Mouse (Mus musculus): ENCODE data around the gene Apc2.

Gene Apc2

GRCm38 (mm10) chr10:80302082-80302355 is 6.2 kb downstream of the Apc2 start:
- Histone ChIP-seq H3K4me1 (replicated peaks; ENCODE audit: low read depth, low read length) (peaks cover 67% of the 10 kb centered on the region), H3K36me3 (ENCODE audit: insufficient read depth, low read length) (no peaks in the 10 kb centered on the region), H3K27me3 (ENCODE audit: insufficient read depth, low read length) (peaks cover 82% of the 10 kb centered on the region), H3K9me3 (ENCODE audit: low read length) (no peaks in the 10 kb centered on the region), H3K4me3 (replicated peaks; ENCODE audit: low read length) (no peak overlapping the region)
- no peak for TF ChIP-seq POU5F1 (IDR thresholded peaks at IDR 0.05; ENCODE audit: borderline replicate concordance, low read length)
- no peak for TF ChIP-seq NANOG (IDR thresholded peaks at IDR 0.05; ENCODE audit: borderline replicate concordance, low read length)
- no peak for TF ChIP-seq CTCF (conservative IDR thresholded peaks at IDR 0.05; ENCODE audit: low read length)

GRCm38 (mm10) chr10:80302471-80302881 is 6.7 kb downstream of the Apc2 start:
- H3K4me3 ChIP-seq (replicated peaks; ENCODE audit: low read length) = no peak overlapping the region
- no peaks in the 10 kb centered on the region for H3K36me3 ChIP-seq (ENCODE audit: insufficient read depth, low read length)
- peaks cover 63% of the 10 kb centered on the region for H3K4me1 ChIP-seq (replicated peaks; ENCODE audit: low read depth, low read length)
- peaks cover 82% of the 10 kb centered on the region for H3K27me3 ChIP-seq (ENCODE audit: insufficient read depth, low read length)
- TF ChIP-seq NANOG (IDR thresholded peaks at IDR 0.05; ENCODE audit: borderline replicate concordance, low read length) = no peak
- no peak for TF ChIP-seq POU5F1 (IDR thresholded peaks at IDR 0.05; ENCODE audit: borderline replicate concordance, low read length)
- no peak for TF ChIP-seq CTCF (conservative IDR thresholded peaks at IDR 0.05; ENCODE audit: low read length)
- no peaks in the 10 kb centered on the region for H3K9me3 ChIP-seq (ENCODE audit: low read length)

- no peaks in the 10 kb centered on the region for H3K9me3 ChIP-seq (ENCODE audit: low read length)
- H3K4me3 ChIP-seq (replicated peaks; ENCODE audit: low read length) = peak overlapping the region; percentile 86
- TF ChIP-seq NANOG (IDR thresholded peaks at IDR 0.05; ENCODE audit: borderline replicate concordance, low read length) (no peak), CTCF (conservative IDR thresholded peaks at IDR 0.05; ENCODE audit: low read length) (no peak), POU5F1 (IDR thresholded peaks at IDR 0.05; ENCODE audit: borderline replicate concordance, low read length) (no peak)
- peaks cover 49% of the 10 kb centered on the region for H3K4me1 ChIP-seq (replicated peaks; ENCODE audit: low read depth, low read length)
- H3K36me3 ChIP-seq (ENCODE audit: insufficient read depth, low read length) = no peaks in the 10 kb centered on the region
- peaks cover 76% of the 10 kb centered on the region for H3K27me3 ChIP-seq (ENCODE audit: insufficient read depth, low read length)
Observed at GRCm38 (mm10) chr10:80304458-80304857, 8.7 kb downstream of the Apc2 start.

- TF ChIP-seq POU5F1 (IDR thresholded peaks at IDR 0.05; ENCODE audit: borderline replicate concordance, low read length) (no peak), NANOG (IDR thresholded peaks at IDR 0.05; ENCODE audit: borderline replicate concordance, low read length) (no peak), CTCF (conservative IDR thresholded peaks at IDR 0.05; ENCODE audit: low read length) (no peak)
- Histone ChIP-seq H3K4me1 (replicated peaks; ENCODE audit: low read depth, low read length) (peaks cover 45% of the 10 kb centered on the region), H3K9me3 (ENCODE audit: low read length) (no peaks in the 10 kb centered on the region), H3K27me3 (ENCODE audit: insufficient read depth, low read length) (peaks cover 74% of the 10 kb centered on the region), H3K4me3 (replicated peaks; ENCODE audit: low read length) (peak overlapping the region; percentile 86), H3K36me3 (ENCODE audit: insufficient read depth, low read length) (no peaks in the 10 kb centered on the region)
Observed at GRCm38 (mm10) chr10:80304862-80305261, 9.1 kb downstream of the Apc2 start.

- peak overlapping the region; percentile 77 for H3K4me3 ChIP-seq (replicated peaks; ENCODE audit: low read length)
- H3K27me3 ChIP-seq (ENCODE audit: insufficient read depth, low read length) = peaks cover 91% of the 10 kb centered on the region
- no peaks in the 10 kb centered on the region for H3K9me3 ChIP-seq (ENCODE audit: low read length)
- TF ChIP-seq POU5F1 (IDR thresholded peaks at IDR 0.05; ENCODE audit: borderline replicate concordance, low read length) (no peak), NANOG (IDR thresholded peaks at IDR 0.05; ENCODE audit: borderline replicate concordance, low read length) (no peak), CTCF (conservative IDR thresholded peaks at IDR 0.05; ENCODE audit: low read length) (no peak)
- H3K36me3 ChIP-seq (ENCODE audit: insufficient read depth, low read length) = no peaks in the 10 kb centered on the region
- H3K4me1 ChIP-seq (replicated peaks; ENCODE audit: low read depth, low read length) = peaks cover 70% of the 10 kb centered on the region
Observed at GRCm38 (mm10) chr10:80311560-80311959, 15.8 kb downstream of the Apc2 start.

GRCm38 (mm10) chr10:80312586-80313504 is 17.1 kb downstream of the Apc2 start:
- TF ChIP-seq CTCF (conservative IDR thresholded peaks at IDR 0.05; ENCODE audit: low read length) (no peak), POU5F1 (IDR thresholded peaks at IDR 0.05; ENCODE audit: borderline replicate concordance, low read length) (no peak), NANOG (IDR thresholded peaks at IDR 0.05; ENCODE audit: borderline replicate concordance, low read length) (no peak)
- Histone ChIP-seq H3K9me3 (ENCODE audit: low read length) (no peaks in the 10 kb centered on the region), H3K4me3 (replicated peaks; ENCODE audit: low read length) (peak overlapping the region; percentile 77), H3K4me1 (replicated peaks; ENCODE audit: low read depth, low read length) (peaks cover 77% of the 10 kb centered on the region), H3K36me3 (ENCODE audit: insufficient read depth, low read length) (peaks cover 7% of the 10 kb centered on the region), H3K27me3 (ENCODE audit: insufficient read depth, low read length) (peaks cover 78% of the 10 kb centered on the region)

GRCm38 (mm10) chr10:80313627-80314201 is 17.9 kb downstream of the Apc2 start:
- no peak for TF ChIP-seq POU5F1 (IDR thresholded peaks at IDR 0.05; ENCODE audit: borderline replicate concordance, low read length)
- TF ChIP-seq CTCF (conservative IDR thresholded peaks at IDR 0.05; ENCODE audit: low read length) = no peak
- no peak for TF ChIP-seq NANOG (IDR thresholded peaks at IDR 0.05; ENCODE audit: borderline replicate concordance, low read length)
- Histone ChIP-seq H3K4me3 (replicated peaks; ENCODE audit: low read length) (peak overlapping the region; percentile 77), H3K36me3 (ENCODE audit: insufficient read depth, low read length) (peaks cover 16% of the 10 kb centered on the region), H3K4me1 (replicated peaks; ENCODE audit: low read depth, low read length) (peaks cover 84% of the 10 kb centered on the region), H3K9me3 (ENCODE audit: low read length) (no peaks in the 10 kb centered on the region), H3K27me3 (ENCODE audit: insufficient read depth, low read length) (peaks cover 75% of the 10 kb centered on the region)

- Histone ChIP-seq H3K4me1 (replicated peaks; ENCODE audit: low read depth, low read length) (peaks cover 92% of the 10 kb centered on the region), H3K36me3 (ENCODE audit: insufficient read depth, low read length) (peaks cover 24% of the 10 kb centered on the region), H3K4me3 (replicated peaks; ENCODE audit: low read length) (peak overlapping the region; percentile 77), H3K9me3 (ENCODE audit: low read length) (no peaks in the 10 kb centered on the region), H3K27me3 (ENCODE audit: insufficient read depth, low read length) (peaks cover 67% of the 10 kb centered on the region)
- TF ChIP-seq POU5F1 (IDR thresholded peaks at IDR 0.05; ENCODE audit: borderline replicate concordance, low read length) = no peak
- no peak for TF ChIP-seq NANOG (IDR thresholded peaks at IDR 0.05; ENCODE audit: borderline replicate concordance, low read length)
- TF ChIP-seq CTCF (conservative IDR thresholded peaks at IDR 0.05; ENCODE audit: low read length) = no peak
Observed at GRCm38 (mm10) chr10:80314494-80315001, 18.8 kb downstream of the Apc2 start.

Measured in E14TG2a.4 (cell line).